Mouse (Mus musculus) A20 (cell line): ENCODE data around the gene Ccdc33.

Experiments used
- DNase-seq: peaks from one replicate; pipeline ENCODE4 v3.0.0-alpha.2; 2011; ENCODE audit warnings: low read depth, low spot score

Gene Ccdc33

GRCm38 (mm10) chr9:58130909-58131308 lies 12.3 kb upstream of the Ccdc33 start:
- DNase-seq = no peak

- DNase-seq = no peak
These were observed 10.9 kb upstream of the Ccdc33 start for GRCm38 (mm10) chr9:58129508-58129907.

GRCm38 (mm10) chr9:58128926-58129413 lies 10.3 kb upstream of the Ccdc33 start:
- DNase-seq = no peak

- DNase-seq = no peak
These were observed 7.2 kb upstream of the Ccdc33 start for GRCm38 (mm10) chr9:58125811-58126210.

DNA sequence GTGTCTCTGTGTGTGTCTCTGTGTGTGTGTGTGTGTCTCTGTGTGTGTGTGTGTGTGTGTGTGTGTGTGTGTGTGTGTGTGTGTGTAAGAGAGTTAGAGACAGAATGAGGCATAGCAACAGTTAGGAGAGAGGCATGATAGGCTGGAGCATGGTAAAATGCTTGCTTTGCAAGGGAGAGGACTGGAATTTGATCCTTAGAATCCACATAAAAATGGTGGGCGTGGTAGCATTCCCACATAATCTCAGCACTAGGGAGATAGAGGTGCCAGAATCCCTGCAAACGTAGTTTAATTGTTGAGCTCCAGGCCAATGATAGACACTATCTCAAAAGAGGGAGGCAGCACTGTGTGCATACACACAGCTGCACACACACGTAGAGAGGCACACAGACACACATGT lies 6.5 kb upstream of the Ccdc33 start:
- DNase-seq = no peak

- DNase-seq = no peak
These were observed 2.5 kb downstream of the Ccdc33 start for GRCm38 (mm10) chr9:58116024-58116651.

DNA sequence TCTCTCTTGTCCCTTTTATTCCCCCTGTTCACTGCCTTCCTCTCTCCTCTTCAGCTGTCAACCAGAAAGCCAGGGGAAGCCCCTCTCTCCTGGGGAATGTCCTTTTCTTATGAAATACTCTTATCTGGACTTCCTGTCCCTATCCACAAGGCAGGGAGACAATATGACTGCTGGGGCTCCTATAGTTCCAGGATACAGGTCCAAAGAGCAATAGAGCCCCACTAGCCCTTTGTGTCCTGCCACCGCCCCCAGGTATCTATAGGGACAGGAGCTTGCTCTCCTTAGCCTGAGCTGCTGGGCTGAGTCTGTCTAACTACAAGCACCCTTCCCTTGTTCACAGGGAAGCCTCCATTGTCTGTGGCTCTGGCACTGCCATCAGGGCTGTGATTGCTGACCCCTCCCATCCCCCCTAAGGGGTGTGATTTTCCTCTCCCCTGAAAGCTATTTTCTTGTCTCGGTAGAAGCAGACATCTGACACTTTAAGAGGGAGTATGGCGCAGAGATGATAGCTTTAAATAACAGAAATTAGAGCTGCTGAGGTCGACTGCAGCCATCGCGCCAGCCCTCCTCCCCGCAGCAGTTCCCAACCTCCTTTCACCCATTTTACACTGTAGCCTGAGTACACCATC lies 3.2 kb downstream of the Ccdc33 start:
- no peak for DNase-seq

- no peak for DNase-seq
These were observed 4.6 kb downstream of the Ccdc33 start for GRCm38 (mm10) chr9:58114019-58114418.

GRCm38 (mm10) chr9:58113279-58113884 lies 5.2 kb downstream of the Ccdc33 start:
- no peak for DNase-seq

- DNase-seq = no peak
These were observed 5.8 kb downstream of the Ccdc33 start for GRCm38 (mm10) chr9:58112866-58113278.

GRCm38 (mm10) chr9:58112321-58112751 lies 6.3 kb downstream of the Ccdc33 start:
- DNase-seq = no peak

DNA sequence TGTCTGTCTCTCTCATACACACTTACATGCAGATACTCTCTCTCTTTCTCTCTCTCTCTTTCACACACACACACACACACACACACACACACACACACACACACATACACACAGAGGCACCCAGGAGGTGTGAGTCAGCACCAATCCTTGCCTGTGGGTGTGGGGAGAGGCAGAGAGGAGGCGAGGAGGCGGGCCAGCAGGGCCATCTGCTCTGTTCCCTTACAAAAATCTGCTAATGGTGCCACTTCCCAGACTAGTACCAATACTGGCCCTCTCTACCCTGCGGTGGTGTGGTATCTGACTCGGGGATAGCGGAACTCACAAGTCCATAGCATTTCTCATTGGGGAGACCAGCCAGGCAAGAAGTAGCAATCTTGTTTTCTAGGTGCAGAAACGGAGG lies 7.2 kb downstream of the Ccdc33 start:
- DNase-seq = no peak

GRCm38 (mm10) chr9:58110787-58111186 lies 7.8 kb downstream of the Ccdc33 start:
- DNase-seq = no peak

DNA sequence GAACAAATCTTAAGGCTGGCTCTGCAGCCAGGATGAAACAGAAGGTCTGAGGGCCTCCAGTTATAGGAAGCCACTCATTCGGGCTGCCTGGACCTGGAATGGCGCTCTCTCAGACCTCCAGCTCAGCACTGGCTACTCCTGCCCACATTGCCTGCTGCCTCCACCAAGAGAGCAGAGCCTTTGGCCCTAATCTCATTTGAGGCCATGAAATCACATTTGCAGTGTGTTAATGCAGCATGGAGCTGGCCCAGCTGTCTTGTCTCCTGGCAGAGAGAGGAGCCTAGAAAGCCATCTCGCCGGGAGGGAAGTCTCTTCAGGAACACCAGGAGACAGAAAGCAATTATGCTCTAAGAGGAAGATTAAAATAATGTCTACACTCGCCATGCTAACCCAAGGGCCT lies 11.1 kb downstream of the Ccdc33 start:
- DNase-seq = no peak

- DNase-seq = no peak
These were observed 12.9 kb downstream of the Ccdc33 start for GRCm38 (mm10) chr9:58105595-58106169.

GRCm38 (mm10) chr9:58103647-58104046 lies 15.0 kb downstream of the Ccdc33 start:
- no peak for DNase-seq

- DNase-seq = no peak
These were observed 16.6 kb downstream of the Ccdc33 start for GRCm38 (mm10) chr9:58102013-58102412.

DNA sequence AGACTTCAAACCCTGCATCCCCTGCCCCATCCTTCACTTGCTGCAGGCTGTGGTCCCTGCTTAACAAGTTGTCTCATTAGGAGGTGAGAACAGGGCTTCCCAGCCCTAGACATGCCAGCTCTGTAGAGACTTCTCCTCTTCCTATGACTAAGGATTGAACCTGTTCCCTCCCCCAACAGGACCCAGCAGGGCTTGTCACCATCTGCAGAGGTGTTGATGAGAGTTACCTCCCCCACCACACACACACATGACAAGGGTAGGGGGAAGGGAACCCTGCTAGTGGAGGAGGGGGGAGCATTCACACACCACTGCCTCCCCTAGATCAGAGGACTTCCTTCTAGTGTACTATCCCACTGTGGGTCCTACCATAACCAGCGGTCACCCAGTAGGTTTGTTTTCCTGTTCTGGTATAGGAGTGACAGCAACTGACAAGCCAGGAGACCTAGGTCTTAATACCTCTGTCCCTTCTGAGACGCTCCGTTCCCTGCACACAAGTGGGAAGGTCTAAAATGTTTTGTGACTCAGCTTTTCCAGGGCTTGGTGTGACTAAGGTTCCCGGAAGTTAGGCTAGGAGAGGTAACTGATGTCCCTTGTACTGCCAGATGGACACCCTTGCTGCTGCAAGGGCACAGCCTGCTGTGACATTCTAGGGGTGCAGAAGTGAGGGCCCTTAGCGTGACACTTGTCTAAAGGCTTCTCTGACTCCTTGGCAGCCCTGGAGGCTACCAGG lies 18.6 kb downstream of the Ccdc33 start:
- no peak for DNase-seq

- no peak for DNase-seq
These were observed 21.9 kb downstream of the Ccdc33 start for GRCm38 (mm10) chr9:58096629-58097301.

DNA sequence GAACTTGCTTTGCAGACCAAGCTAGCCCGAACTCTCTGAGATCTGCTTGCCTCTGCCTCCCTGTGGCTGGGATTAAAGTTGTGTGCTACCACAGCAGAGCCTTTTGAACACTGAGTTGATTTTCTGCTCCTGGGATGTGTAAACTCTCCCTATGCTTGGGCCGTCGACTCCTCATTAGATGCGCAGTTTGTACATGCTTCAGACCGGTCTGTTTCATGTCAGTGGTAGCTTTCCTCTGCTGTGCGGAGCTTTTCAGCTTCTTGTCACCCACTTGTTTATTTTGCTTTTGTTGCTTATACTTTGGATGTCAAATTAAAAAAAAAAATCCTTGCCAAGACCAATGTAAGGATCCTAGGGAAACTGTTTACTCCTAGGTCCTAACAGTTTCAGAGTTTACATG lies 22.6 kb downstream of the Ccdc33 start:
- DNase-seq = no peak

GRCm38 (mm10) chr9:58093776-58094175 lies 24.8 kb downstream of the Ccdc33 start:
- no peak for DNase-seq
